Mouse (Mus musculus): ENCODE measurements around the gene Tspan12.
"Not testable (repeated sequence)": the region's sequence is repeated elsewhere in the genome, so short reads cannot be mapped to it uniquely, and the experiment has no call there.

Gene Tspan12

DNA sequence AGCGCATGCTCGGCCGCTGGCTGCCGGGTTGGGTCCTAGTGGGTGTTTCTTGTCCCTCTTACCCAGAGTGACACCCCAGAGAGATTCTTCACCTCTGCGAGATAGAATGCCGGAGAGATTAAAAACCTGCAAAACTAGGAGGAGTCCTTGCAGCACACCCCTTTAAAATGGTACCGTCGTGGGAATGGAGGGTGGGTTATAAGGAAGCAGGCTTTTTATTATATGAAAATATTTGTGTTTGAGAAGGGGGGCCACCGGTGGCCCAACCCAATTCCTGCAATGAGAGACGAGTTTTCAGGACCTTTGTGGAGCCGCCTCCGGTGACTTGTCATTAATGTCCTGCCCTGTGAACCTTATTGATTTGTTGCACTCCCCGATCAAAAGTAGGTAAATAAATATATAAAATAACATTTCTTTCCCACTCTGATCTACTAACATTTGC lies at the start of gene Tspan12:
Gene Tspan12, minus strand, starts transcription at position 172 of the 442 bp plus-strand sequence.
- Histone ChIP-seq H3K36me3 (ENCODE audit: control insufficient read depth, insufficient read depth, low read length, poor library complexity, severe bottlenecking) (no peaks in the 10 kb centered on the region), H3K27me3 (ENCODE audit: control insufficient read depth, insufficient read depth, low read length, poor library complexity, severe bottlenecking) (no peaks in the 10 kb centered on the region)
- no peak for DNase-seq (ENCODE audit: low read depth, low spot score)

DNA sequence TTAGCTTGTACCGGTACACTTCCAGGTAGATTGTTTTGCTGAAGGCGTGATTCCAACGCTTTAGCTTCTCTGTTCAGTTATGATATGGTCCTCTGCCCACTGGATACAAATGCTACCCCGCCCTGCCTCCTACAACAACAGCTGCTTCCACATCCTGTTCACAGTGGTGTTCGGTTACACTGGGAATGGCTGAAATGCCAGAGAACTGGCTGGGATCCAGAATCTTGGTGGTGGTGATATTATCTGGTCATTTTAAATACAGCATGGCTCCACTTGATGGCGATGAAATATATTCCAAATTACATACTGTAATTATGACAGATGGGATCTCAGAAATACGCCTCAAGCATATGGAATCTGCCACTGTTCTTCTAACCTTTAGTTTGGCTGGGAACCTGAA lies 42.1 kb upstream of the Tspan12 start:
- no peaks in the 10 kb centered on the region for H3K36me3 ChIP-seq (ENCODE audit: control insufficient read depth, insufficient read depth, low read length, poor library complexity, severe bottlenecking)
- no peaks in the 10 kb centered on the region for H3K27me3 ChIP-seq (ENCODE audit: control insufficient read depth, insufficient read depth, low read length, poor library complexity, severe bottlenecking)

DNA sequence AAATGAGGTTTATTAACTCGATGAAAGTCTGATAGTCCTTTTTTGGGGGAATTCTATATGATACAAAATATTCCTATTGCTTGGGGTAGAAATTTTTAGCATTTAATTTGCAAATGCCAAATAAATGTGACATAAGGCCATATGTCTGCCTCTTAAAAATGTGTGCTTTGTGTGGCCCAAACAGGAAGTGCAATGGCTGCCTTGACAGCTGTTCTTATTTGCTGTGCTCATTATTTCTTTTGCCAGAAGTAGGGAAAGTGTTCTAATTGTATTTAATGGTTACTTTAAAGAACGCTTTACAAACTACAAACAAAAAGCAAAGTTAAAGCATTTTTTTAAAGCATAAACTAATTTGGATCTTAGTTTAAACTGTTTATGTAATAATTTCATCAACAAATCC lies 36.8 kb upstream of the Tspan12 start:
- no peak for DNase-seq (ENCODE audit: low read depth, low spot score)
- Histone ChIP-seq H3K36me3 (ENCODE audit: control insufficient read depth, insufficient read depth, low read length, poor library complexity, severe bottlenecking) (no peaks in the 10 kb centered on the region), H3K27me3 (ENCODE audit: control insufficient read depth, insufficient read depth, low read length, poor library complexity, severe bottlenecking) (no peaks in the 10 kb centered on the region)

More for the DNA sequence above, 42.1 kb upstream of the Tspan12 start:
- no peak for DNase-seq (ENCODE audit: low read depth, low spot score)

DNA sequence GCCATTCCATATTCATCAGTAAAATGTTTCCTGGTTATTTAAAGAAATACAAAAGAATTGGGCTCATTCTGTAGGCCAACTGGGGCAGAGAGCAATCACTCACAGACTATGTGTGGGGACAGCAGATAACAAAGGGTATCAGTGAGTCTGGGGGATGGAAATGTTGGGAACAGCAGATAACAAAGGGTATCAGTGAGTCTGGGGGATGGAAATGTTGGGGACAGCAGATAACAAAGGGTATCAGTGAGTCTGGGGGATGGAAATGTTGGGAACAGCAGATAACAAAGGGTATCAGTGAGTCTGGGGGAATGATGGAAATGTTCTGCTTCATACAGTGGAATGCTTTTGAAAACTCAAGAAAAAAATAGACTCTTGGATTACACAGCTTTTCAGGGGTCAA lies 35.7 kb upstream of the Tspan12 start:
- DNase-seq (ENCODE audit: low read depth, low spot score); H3K36me3 ChIP-seq (ENCODE audit: control insufficient read depth, insufficient read depth, low read length, poor library complexity, severe bottlenecking); H3K27me3 ChIP-seq (ENCODE audit: control insufficient read depth, insufficient read depth, low read length, poor library complexity, severe bottlenecking): not testable (repeated sequence)

DNA sequence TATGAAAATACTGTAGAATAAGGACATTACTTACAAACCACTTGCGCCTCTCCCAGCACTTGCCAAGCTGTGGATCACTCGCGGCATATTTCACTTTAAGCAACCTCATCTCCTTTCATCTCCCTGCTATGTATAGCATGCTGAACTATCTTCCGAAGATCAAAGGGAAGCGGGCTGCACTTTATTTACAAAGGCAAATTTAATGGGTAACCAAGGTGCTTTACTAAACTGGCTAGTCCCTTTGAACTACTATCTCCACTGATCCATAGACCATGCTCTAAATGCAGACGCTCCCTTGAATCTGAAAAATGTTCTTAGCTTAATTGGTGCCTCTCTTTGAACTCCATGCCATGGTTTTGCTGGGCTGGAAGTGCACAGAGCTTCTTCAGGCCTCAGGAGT lies 27.2 kb upstream of the Tspan12 start:
- DNase-seq (ENCODE audit: low read depth, low spot score) = no peak
- Histone ChIP-seq H3K36me3 (ENCODE audit: control insufficient read depth, insufficient read depth, low read length, poor library complexity, severe bottlenecking) (no peaks in the 10 kb centered on the region), H3K27me3 (ENCODE audit: control insufficient read depth, insufficient read depth, low read length, poor library complexity, severe bottlenecking) (no peaks in the 10 kb centered on the region)

DNA sequence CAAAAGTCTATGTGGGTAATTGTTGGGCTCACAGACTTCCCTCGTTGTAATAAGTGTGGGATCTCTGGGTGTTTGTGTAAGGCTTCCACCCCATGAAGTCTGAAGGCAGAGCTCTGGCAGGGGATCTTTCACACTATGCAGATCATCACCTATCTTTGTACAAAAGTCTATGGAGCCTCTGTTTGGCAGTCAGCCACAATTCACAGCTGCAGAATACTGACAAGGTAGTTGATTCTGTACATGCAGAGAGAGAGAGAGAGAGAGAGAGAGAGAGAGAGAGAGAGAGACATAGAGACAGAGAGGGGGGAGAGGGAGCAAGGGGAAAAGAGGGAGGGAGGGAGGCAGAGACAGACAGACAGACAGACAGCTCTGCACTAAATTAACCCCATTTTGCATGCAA lies 15.0 kb upstream of the Tspan12 start:
- Histone ChIP-seq H3K27me3 (ENCODE audit: control insufficient read depth, insufficient read depth, low read length, poor library complexity, severe bottlenecking) (no peaks in the 10 kb centered on the region), H3K36me3 (ENCODE audit: control insufficient read depth, insufficient read depth, low read length, poor library complexity, severe bottlenecking) (no peaks in the 10 kb centered on the region)
- DNase-seq (ENCODE audit: low read depth, low spot score) = no peak

DNA sequence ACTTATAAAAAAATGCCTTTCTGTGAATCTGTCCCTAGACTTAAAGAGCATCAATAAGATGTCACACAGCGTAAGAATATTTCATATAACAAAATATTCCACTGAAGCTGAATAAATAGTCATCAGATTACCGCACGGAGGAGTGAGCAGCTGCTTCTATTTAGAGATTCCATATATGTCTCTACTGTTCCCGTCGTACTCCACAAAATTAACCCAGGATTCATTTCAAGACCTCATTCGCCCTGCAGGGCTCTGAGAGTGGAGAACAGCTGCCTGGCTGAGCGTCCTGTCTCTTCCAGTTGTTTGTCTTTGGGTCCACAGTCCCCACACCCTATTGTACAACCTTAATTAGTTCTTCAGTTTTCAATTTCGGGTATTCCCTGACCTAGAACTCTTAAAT lies 11.9 kb upstream of the Tspan12 start:
- DNase-seq (ENCODE audit: low read depth, low spot score) = no peak
- Histone ChIP-seq H3K36me3 (ENCODE audit: control insufficient read depth, insufficient read depth, low read length, poor library complexity, severe bottlenecking) (no peaks in the 10 kb centered on the region), H3K27me3 (ENCODE audit: control insufficient read depth, insufficient read depth, low read length, poor library complexity, severe bottlenecking) (no peaks in the 10 kb centered on the region)

DNA sequence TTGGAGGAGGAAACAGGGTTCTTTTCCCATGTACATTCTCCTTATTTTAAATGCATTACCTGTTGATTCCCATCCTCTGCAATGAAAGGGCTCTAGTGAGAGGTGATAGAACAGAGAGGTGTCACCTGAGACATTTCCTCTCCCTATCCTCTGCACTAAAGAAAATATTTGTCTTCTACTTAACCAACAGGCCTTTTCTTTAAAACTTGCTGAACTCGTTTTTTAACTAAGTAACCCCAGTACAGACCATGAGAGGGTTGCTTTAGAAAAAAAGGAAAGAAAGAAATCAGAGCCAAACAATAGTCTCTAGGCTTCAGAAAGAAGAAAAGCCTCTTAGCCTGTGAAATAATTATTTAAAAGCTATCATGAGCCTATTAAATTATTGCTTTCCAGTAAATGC lies 11.2 kb upstream of the Tspan12 start:
- no peaks in the 10 kb centered on the region for H3K36me3 ChIP-seq (ENCODE audit: control insufficient read depth, insufficient read depth, low read length, poor library complexity, severe bottlenecking)
- no peak for DNase-seq (ENCODE audit: low read depth, low spot score)

DNA sequence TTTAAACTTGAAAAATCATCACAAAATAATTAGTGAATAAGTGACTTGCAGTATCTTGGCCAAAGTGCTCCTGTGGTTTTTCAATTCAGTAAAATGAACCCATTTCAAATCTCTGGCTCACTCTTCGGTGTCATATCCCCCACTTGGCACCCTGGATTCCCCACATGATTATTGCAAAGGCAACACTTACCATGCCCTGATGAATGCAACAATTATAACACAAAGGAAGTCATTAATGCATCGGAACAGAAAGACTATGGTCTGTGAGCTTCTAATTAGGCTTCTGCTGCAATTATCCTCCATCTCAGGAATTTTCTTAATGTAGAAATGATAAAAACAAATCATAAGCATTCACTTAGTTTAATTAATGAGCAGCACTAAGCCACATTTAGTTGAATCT lies 9.0 kb upstream of the Tspan12 start:
- no peak for DNase-seq (ENCODE audit: low read depth, low spot score)
- no peaks in the 10 kb centered on the region for H3K27me3 ChIP-seq (ENCODE audit: control insufficient read depth, insufficient read depth, low read length, poor library complexity, severe bottlenecking)
- no peaks in the 10 kb centered on the region for H3K36me3 ChIP-seq (ENCODE audit: control insufficient read depth, insufficient read depth, low read length, poor library complexity, severe bottlenecking)

More for the DNA sequence above, 11.2 kb upstream of the Tspan12 start:
- no peaks in the 10 kb centered on the region for H3K27me3 ChIP-seq (ENCODE audit: control insufficient read depth, insufficient read depth, low read length, poor library complexity, severe bottlenecking)

DNA sequence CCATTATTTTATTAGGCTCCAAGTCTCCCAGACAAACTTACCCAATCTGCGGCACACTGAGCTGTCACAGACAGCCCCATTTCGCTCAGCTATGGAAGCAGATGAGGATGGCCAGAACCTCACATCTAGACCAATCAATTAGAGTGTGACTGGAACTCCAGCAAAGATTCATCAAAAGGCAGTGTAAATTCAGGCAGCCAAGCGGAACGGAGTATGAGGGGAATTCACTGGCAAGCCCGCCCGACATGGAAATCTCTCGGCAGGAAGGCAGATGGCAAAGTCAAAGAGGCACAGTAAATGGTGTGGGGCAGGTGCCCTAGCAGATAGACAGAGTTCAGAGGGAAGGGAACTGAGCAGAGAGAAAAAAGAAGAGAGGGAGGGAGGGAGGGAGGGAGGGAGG lies 5.5 kb upstream of the Tspan12 start:
- Histone ChIP-seq H3K27me3 (ENCODE audit: control insufficient read depth, insufficient read depth, low read length, poor library complexity, severe bottlenecking) (no peaks in the 10 kb centered on the region), H3K36me3 (ENCODE audit: control insufficient read depth, insufficient read depth, low read length, poor library complexity, severe bottlenecking) (no peaks in the 10 kb centered on the region)
- no peak for DNase-seq (ENCODE audit: low read depth, low spot score)

DNA sequence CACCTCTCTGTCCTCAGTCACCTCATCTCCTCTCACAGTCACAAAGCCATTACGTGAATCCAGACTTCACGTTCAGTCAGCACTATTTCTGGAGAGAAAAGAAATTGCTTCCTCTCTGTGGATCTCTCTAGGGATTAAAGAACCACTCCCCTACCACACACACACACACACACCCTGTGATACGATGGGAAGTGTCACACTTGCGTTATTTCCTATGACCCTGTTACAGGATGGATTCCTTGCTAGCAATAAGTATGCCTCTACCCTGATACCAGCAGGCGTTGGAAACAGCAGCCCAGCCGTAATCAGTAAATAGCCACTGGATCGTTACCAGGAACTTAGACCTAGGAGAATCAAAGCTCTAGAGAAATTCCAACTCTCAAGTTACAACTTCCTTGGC lies 3.6 kb upstream of the Tspan12 start:
- H3K27me3 ChIP-seq (ENCODE audit: control insufficient read depth, insufficient read depth, low read length, poor library complexity, severe bottlenecking) = no peaks in the 10 kb centered on the region
- no peaks in the 10 kb centered on the region for H3K36me3 ChIP-seq (ENCODE audit: control insufficient read depth, insufficient read depth, low read length, poor library complexity, severe bottlenecking)
- DNase-seq (ENCODE audit: low read depth, low spot score) = no peak

DNA sequence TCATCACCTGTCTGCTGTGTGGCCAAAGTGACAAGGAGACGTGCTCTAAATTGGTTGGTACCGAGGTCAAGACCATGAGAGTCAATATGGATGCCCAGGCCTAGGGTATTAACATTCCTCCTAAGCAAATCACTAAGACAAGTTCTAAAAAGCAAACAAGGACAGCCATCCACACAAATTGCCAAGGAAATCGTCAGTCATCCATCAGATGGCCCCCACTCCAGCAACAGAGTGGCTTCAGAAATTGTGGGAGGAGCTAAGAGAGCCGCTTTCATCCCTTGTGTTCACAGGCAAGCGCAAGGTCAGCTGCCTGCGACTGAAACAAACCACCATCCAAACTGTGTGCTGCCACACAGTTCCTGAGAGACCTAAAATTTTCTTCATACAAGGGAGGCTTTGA lies 1.0 kb upstream of the Tspan12 start:
- Histone ChIP-seq H3K36me3 (ENCODE audit: control insufficient read depth, insufficient read depth, low read length, poor library complexity, severe bottlenecking) (no peaks in the 10 kb centered on the region), H3K27me3 (ENCODE audit: control insufficient read depth, insufficient read depth, low read length, poor library complexity, severe bottlenecking) (no peaks in the 10 kb centered on the region)
- DNase-seq (ENCODE audit: low read depth, low spot score) = no peak

DNA sequence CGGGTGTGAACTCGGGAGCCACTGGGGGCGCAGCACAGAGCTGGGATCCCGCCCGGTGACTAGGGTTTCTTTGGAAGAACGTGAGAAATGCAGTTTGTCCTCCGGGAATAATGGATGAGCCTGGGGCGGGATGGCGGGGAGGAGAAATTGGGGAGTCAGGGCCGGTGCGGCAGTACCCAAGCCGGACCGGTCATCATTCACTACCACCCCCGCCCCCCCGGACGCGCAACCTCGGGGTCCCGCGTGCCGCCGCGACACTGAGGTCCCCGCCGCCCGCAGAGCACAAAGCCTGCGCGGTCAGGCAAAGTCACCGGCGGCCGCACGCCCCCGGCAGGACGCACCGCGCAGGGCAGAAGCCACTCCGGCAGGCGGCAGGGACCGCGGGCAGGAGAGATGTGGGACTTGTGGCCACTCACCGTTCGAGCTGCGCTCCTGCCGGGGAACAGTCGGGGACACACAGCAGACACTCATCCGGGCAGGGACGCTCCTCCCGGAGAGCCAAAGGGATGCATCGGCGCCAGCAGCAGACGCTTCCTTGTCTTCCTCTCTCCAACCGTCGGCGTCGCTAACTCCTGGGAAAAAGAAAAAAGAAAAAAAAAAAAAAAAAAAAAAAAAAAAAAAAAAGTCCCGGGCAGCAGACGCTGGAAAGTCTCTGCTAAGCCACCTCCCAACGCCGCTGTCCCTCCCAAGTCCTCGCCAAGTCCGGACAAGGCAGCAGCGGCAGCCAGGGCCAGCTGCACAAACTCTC lies 545 bp downstream of the Tspan12 start:
- no peaks in the 10 kb centered on the region for H3K36me3 ChIP-seq (ENCODE audit: control insufficient read depth, insufficient read depth, low read length, poor library complexity, severe bottlenecking)
- no peak for DNase-seq (ENCODE audit: low read depth, low spot score)
- no peaks in the 10 kb centered on the region for H3K27me3 ChIP-seq (ENCODE audit: control insufficient read depth, insufficient read depth, low read length, poor library complexity, severe bottlenecking)

DNA sequence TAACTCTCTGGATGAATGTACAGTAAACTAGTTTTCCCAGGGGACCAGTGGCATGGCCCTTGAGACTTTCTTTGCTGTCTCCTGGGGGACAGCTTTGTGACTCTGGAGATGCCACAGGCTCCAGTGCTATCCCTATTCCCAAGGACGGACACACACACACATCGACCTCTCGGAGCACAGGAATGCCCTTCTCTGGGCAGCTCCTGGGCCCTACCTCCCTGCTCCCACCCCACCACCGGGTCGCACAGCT lies 1.0 kb downstream of the Tspan12 start:
- Histone ChIP-seq H3K36me3 (ENCODE audit: control insufficient read depth, insufficient read depth, low read length, poor library complexity, severe bottlenecking) (no peaks in the 10 kb centered on the region), H3K27me3 (ENCODE audit: control insufficient read depth, insufficient read depth, low read length, poor library complexity, severe bottlenecking) (no peaks in the 10 kb centered on the region)
- DNase-seq (ENCODE audit: low read depth, low spot score) = no peak

DNA sequence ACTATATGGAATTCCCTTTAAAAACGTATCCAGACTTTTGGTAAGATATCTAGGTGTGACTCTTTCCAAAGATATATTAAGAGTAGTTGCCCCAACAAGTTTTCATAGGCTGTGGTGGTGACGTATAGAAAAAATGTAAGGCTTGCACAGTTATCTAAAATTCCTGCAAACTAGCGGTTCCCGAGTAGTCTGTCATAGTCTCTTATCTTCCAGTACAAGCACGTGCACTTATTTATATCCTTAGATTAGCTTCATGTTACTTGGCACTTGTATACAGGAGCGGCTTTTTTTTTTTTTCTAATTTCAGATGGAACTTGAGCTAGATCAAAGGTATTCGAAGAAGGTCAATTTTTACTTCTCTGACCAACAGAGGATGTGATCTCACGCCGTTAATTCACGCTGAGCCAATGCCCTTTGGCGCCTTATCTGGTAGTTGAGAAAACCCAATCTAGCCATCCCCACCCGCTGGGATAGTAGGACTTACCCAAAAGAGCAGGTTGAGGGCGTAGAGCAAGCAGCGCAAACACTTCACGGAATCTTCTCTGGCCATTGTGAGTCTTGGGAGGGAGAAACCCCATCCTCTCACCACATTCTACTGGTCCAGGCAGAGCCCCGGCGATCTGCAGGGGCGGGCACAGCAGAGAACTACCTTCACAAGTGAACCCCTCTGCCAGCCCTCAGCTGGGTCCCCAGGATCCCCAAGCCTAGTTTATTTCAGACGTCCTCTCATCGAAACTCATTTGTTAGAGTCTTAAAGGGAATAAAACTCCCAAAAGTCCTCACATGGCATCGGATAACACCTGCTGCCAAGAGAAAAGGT lies 1.6 kb downstream of the Tspan12 start:
- no peaks in the 10 kb centered on the region for H3K36me3 ChIP-seq (ENCODE audit: control insufficient read depth, insufficient read depth, low read length, poor library complexity, severe bottlenecking)
- no peaks in the 10 kb centered on the region for H3K27me3 ChIP-seq (ENCODE audit: control insufficient read depth, insufficient read depth, low read length, poor library complexity, severe bottlenecking)
- no peak for DNase-seq (ENCODE audit: low read depth, low spot score)
